Mouse (Mus musculus): Measurements from ENCODE around the gene Farp1. TPM values are rescaled to one million over a fixed set of nuclear protein-coding genes. Genes with fewer than 3 reads are reported as not detected.

The Farp1 gene
- polyA plus RNA-seq, 1 experiment from 2014 or later = 23.8 TPM

DNA sequence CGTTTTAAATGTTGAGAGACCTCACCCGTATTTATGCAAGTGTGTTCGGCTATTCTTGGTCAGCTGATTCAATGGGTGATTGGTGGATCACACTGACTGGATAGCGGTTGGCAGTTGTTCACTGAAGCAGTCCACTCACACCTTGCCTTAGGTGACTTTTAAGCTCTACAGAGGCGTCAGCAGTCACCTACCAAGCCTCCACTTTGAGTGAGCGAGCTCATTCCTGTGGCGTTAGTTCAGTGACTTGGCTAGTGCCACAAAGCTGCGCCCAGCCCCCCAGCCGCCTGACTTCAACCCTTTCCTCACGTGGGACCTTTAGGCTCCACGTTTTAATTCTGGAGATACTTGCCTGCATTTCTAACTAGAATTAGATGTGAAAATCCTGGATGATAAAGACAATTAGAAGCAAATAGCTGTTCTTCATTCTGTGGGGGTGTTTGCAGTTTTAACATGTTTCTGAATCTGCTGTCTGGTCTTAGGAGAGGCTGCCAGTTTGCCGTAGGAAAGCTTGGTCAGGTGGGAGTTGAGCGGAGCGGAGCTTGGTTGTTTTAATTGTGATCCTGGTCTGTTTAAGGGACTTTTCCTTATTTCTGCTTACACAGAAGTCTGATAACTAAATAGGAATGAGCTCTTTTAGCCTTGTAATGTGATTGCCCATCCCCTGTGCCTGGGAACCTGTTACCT, 211.2 kb downstream of the Farp1 start:
- H3K9me3 ChIP-seq (ENCODE audit: control insufficient read depth, low read length) = no peaks in the 10 kb centered on the region
- H3K4me3 ChIP-seq (ENCODE audit: low read depth, low read length) = no peak overlapping the region
- no peak for ATAC-seq (ENCODE audit: insufficient read depth, low FRiP score, low TSS enrichment)
- no peak overlapping the region for H3K27ac ChIP-seq (ENCODE audit: low read depth, low read length)
- WGBS = 83% methylated on average over 14 of the region's 14 CpGs
- 0 out of 2 replicates have a peak, but pooled peaks cover 3% of the 10 kb centered on the region for H3K4me1 ChIP-seq (ENCODE audit: control insufficient read depth, insufficient read depth, low read length)
- H3K36me3 ChIP-seq (ENCODE audit: control insufficient read depth, insufficient read depth, low read length) = no peaks in the 10 kb centered on the region; the same call in none of the 2 replicates
- H3K4me2 ChIP-seq (ENCODE audit: low read depth) = no peak overlapping the region
- H3K9ac ChIP-seq (ENCODE audit: low read length) = no peak overlapping the region
- DNase-seq (ENCODE audit: low spot score) = no peak
- no peaks in the 10 kb centered on the region for H3K27me3 ChIP-seq (ENCODE audit: control insufficient read depth, insufficient read depth, low read length)

- Histone ChIP-seq H3K4me1 (ENCODE audit: control insufficient read depth, insufficient read depth, low read length) (0 out of 2 replicates have a peak, but pooled peaks cover 3% of the 10 kb centered on the region), H3K27ac (ENCODE audit: low read depth, low read length) (no peak overlapping the region), H3K27me3 (ENCODE audit: control insufficient read depth, insufficient read depth, low read length) (no peaks in the 10 kb centered on the region), H3K36me3 (ENCODE audit: control insufficient read depth, insufficient read depth, low read length) (no peaks in the 10 kb centered on the region; the same call in none of the 2 replicates), H3K9me3 (ENCODE audit: control insufficient read depth, low read length) (no peaks in the 10 kb centered on the region), H3K4me2 (ENCODE audit: low read depth) (no peak overlapping the region), H3K4me3 (ENCODE audit: low read depth, low read length) (no peak overlapping the region), H3K9ac (ENCODE audit: low read length) (no peak overlapping the region)
- ATAC-seq (ENCODE audit: insufficient read depth, low FRiP score, low TSS enrichment) (no peak), DNase-seq (ENCODE audit: low spot score) (no peak)
- 48% methylated on average over 7 of the region's 7 CpGs for WGBS
Observed at GRCm38 (mm10) chr14:121247287-121247686, 212.3 kb downstream of the Farp1 start.

GRCm38 (mm10) chr14:121248346-121248745, 213.3 kb downstream of the Farp1 start:
- ATAC-seq (ENCODE audit: insufficient read depth, low FRiP score, low TSS enrichment) (no peak), DNase-seq (ENCODE audit: low spot score) (no peak)
- 86% methylated on average over 5 of the region's 5 CpGs for WGBS
- Histone ChIP-seq H3K36me3 (ENCODE audit: control insufficient read depth, insufficient read depth, low read length) (no peaks in the 10 kb centered on the region; the same call in none of the 2 replicates), H3K4me3 (ENCODE audit: low read depth, low read length) (no peak overlapping the region), H3K27me3 (ENCODE audit: control insufficient read depth, insufficient read depth, low read length) (no peaks in the 10 kb centered on the region), H3K9ac (ENCODE audit: low read length) (no peak overlapping the region), H3K9me3 (ENCODE audit: control insufficient read depth, low read length) (no peaks in the 10 kb centered on the region), H3K27ac (ENCODE audit: low read depth, low read length) (no peak overlapping the region), H3K4me2 (ENCODE audit: low read depth) (no peak overlapping the region), H3K4me1 (ENCODE audit: control insufficient read depth, insufficient read depth, low read length) (0 out of 2 replicates have a peak, but pooled peaks cover 3% of the 10 kb centered on the region)

GRCm38 (mm10) chr14:121251099-121251498, 216.1 kb downstream of the Farp1 start:
- no peak for DNase-seq (ENCODE audit: low spot score)
- Histone ChIP-seq H3K4me2 (ENCODE audit: low read depth) (no peak overlapping the region), H3K27me3 (ENCODE audit: control insufficient read depth, insufficient read depth, low read length) (no peaks in the 10 kb centered on the region), H3K36me3 (ENCODE audit: control insufficient read depth, insufficient read depth, low read length) (no peaks in the 10 kb centered on the region; the same call in 1 of the 2 replicates), H3K4me1 (ENCODE audit: control insufficient read depth, insufficient read depth, low read length) (0 out of 2 replicates have a peak, but pooled peaks cover 3% of the 10 kb centered on the region), H3K4me3 (ENCODE audit: low read depth, low read length) (no peak overlapping the region), H3K9ac (ENCODE audit: low read length) (no peak overlapping the region), H3K27ac (ENCODE audit: low read depth, low read length) (no peak overlapping the region), H3K9me3 (ENCODE audit: control insufficient read depth, low read length) (no peaks in the 10 kb centered on the region)
- ATAC-seq (ENCODE audit: insufficient read depth, low FRiP score, low TSS enrichment) = no peak
- WGBS = 82% methylated on average over 5 of the region's 5 CpGs

- WGBS = 65% methylated on average over 4 of the region's 4 CpGs
- H3K4me2 ChIP-seq (ENCODE audit: low read depth) = no peak overlapping the region
- DNase-seq (ENCODE audit: low spot score) (no peak), ATAC-seq (ENCODE audit: insufficient read depth, low FRiP score, low TSS enrichment) (no peak)
- H3K4me3 ChIP-seq (ENCODE audit: low read depth, low read length) = no peak overlapping the region
- 0 out of 2 replicates have a peak, but pooled peaks cover 3% of the 10 kb centered on the region for H3K4me1 ChIP-seq (ENCODE audit: control insufficient read depth, insufficient read depth, low read length)
- H3K27ac ChIP-seq (ENCODE audit: low read depth, low read length) = no peak overlapping the region
- H3K9me3 ChIP-seq (ENCODE audit: control insufficient read depth, low read length) = no peaks in the 10 kb centered on the region
- H3K9ac ChIP-seq (ENCODE audit: low read length) = no peak overlapping the region
- no peaks in the 10 kb centered on the region; the same call in 1 of the 2 replicates for H3K36me3 ChIP-seq (ENCODE audit: control insufficient read depth, insufficient read depth, low read length)
- H3K27me3 ChIP-seq (ENCODE audit: control insufficient read depth, insufficient read depth, low read length) = no peaks in the 10 kb centered on the region
Observed at GRCm38 (mm10) chr14:121251708-121252107, 216.7 kb downstream of the Farp1 start.

- 92% methylated on average over 10 of the region's 10 CpGs for WGBS
- no peak for ATAC-seq (ENCODE audit: insufficient read depth, low FRiP score, low TSS enrichment)
Observed at GRCm38 (mm10) chr14:121252542-121252941, 217.5 kb downstream of the Farp1 start.

DNA sequence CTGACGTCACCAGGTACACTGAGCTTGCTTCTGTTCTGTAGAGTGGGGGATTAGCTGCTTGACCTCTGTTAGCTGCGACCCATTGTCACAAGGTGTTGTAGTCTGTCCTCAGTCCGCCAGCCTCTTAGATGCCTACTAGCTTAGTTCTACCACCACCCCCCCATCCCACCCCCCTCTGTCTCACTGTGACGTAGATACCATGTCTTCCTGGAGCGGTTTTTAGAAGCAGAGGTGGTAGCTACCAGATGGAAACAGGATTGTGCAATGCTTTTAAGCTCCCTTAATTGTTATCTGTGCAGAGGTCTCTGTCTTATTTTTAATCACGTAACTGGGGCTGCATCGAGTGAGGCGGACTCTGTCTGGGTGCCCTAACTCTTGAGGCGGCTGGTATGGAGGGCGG, 219.9 kb downstream of the Farp1 start:
- no peak overlapping the region for H3K4me2 ChIP-seq (ENCODE audit: low read depth)
- WGBS = 93% methylated on average over 10 of the region's 10 CpGs
- ATAC-seq (ENCODE audit: insufficient read depth, low FRiP score, low TSS enrichment) (no peak), DNase-seq (ENCODE audit: low spot score) (no peak)
- H3K36me3 ChIP-seq (ENCODE audit: control insufficient read depth, insufficient read depth, low read length) = peaks cover 2% of the 10 kb centered on the region; the same call in 1 of the 2 replicates
- no peak overlapping the region for H3K9ac ChIP-seq (ENCODE audit: low read length)
- H3K4me3 ChIP-seq (ENCODE audit: low read depth, low read length) = no peak overlapping the region
- no peaks in the 10 kb centered on the region for H3K9me3 ChIP-seq (ENCODE audit: control insufficient read depth, low read length)
- no peaks in the 10 kb centered on the region for H3K4me1 ChIP-seq (ENCODE audit: control insufficient read depth, insufficient read depth, low read length)
- H3K27ac ChIP-seq (ENCODE audit: low read depth, low read length) = no peak overlapping the region
- no peaks in the 10 kb centered on the region for H3K27me3 ChIP-seq (ENCODE audit: control insufficient read depth, insufficient read depth, low read length)

More at GRCm38 (mm10) chr14:121252542-121252941, 217.5 kb downstream of the Farp1 start:
- Histone ChIP-seq H3K4me3 (ENCODE audit: low read depth, low read length) (no peak overlapping the region), H3K4me2 (ENCODE audit: low read depth) (no peak overlapping the region), H3K9me3 (ENCODE audit: control insufficient read depth, low read length) (no peaks in the 10 kb centered on the region), H3K9ac (ENCODE audit: low read length) (no peak overlapping the region), H3K4me1 (ENCODE audit: control insufficient read depth, insufficient read depth, low read length) (0 out of 2 replicates have a peak, but pooled peaks cover 3% of the 10 kb centered on the region), H3K36me3 (ENCODE audit: control insufficient read depth, insufficient read depth, low read length) (peaks cover 2% of the 10 kb centered on the region; the same call in 1 of the 2 replicates), H3K27ac (ENCODE audit: low read depth, low read length) (no peak overlapping the region), H3K27me3 (ENCODE audit: control insufficient read depth, insufficient read depth, low read length) (no peaks in the 10 kb centered on the region)
- DNase-seq (ENCODE audit: low spot score) = no peak

- Histone ChIP-seq H3K4me3 (ENCODE audit: low read depth, low read length) (no peak overlapping the region), H3K4me2 (ENCODE audit: low read depth) (no peak overlapping the region), H3K4me1 (ENCODE audit: control insufficient read depth, insufficient read depth, low read length) (no peaks in the 10 kb centered on the region), H3K9me3 (ENCODE audit: control insufficient read depth, low read length) (no peaks in the 10 kb centered on the region), H3K36me3 (ENCODE audit: control insufficient read depth, insufficient read depth, low read length) (peaks cover 2% of the 10 kb centered on the region; the same call in 1 of the 2 replicates), H3K9ac (ENCODE audit: low read length) (no peak overlapping the region), H3K27ac (ENCODE audit: low read depth, low read length) (no peak overlapping the region), H3K27me3 (ENCODE audit: control insufficient read depth, insufficient read depth, low read length) (no peaks in the 10 kb centered on the region)
- DNase-seq (ENCODE audit: low spot score) = no peak
- no peak for ATAC-seq (ENCODE audit: insufficient read depth, low FRiP score, low TSS enrichment)
- WGBS = 91% methylated on average over 13 of the region's 13 CpGs
Observed at GRCm38 (mm10) chr14:121255469-121255868, 220.5 kb downstream of the Farp1 start.

- 95% methylated on average over 7 of the region's 7 CpGs for WGBS
- H3K4me1 ChIP-seq (ENCODE audit: control insufficient read depth, insufficient read depth, low read length) = no peaks in the 10 kb centered on the region
- DNase-seq (ENCODE audit: low spot score) (no peak), ATAC-seq (ENCODE audit: insufficient read depth, low FRiP score, low TSS enrichment) (no peak)
- H3K27me3 ChIP-seq (ENCODE audit: control insufficient read depth, insufficient read depth, low read length) = no peaks in the 10 kb centered on the region
- no peak overlapping the region for H3K27ac ChIP-seq (ENCODE audit: low read depth, low read length)
- H3K9me3 ChIP-seq (ENCODE audit: control insufficient read depth, low read length) = no peaks in the 10 kb centered on the region
- no peak overlapping the region for H3K4me3 ChIP-seq (ENCODE audit: low read depth, low read length)
- H3K9ac ChIP-seq (ENCODE audit: low read length) = no peak overlapping the region
- no peak overlapping the region for H3K4me2 ChIP-seq (ENCODE audit: low read depth)
- H3K36me3 ChIP-seq (ENCODE audit: control insufficient read depth, insufficient read depth, low read length) = peaks cover 2% of the 10 kb centered on the region; the same call in 1 of the 2 replicates
Observed at GRCm38 (mm10) chr14:121256896-121257295, 221.9 kb downstream of the Farp1 start.
